Mouse (Mus musculus): ENCODE data around the gene Hmcn1.
A peak's percentile ranks its signal among the peaks of the same experiment; 100 is the strongest.

DNA sequence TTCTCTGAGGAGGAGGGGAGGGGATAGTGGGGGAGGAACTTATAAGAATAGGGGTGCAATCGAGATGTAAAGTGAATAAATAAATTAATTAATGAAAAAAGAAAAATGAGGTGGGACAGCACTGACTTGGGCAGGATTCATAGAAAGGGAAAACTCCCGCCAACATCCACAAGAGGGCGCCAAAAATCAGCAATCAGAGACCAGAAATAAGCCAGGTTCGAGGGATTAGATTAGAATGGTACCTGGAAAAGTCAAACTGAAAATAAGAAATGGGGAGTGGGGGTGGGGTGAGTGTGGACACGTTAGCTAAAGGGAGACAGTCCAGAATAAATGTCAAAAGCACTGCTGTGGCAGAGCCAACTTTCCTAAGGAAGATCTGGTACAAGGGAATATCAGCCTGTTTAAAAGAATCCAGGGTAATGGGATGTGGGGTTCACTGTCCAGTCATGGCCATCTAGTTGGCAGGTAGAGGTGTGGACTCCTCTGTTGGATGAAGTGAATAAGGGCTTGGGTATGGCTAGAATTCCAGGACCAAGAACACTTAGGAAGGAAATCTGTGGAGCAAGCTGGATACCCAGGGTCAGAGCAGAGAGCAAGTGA, 41.9 kb upstream of the Hmcn1 start:
- TF ChIP-seq POLR2A (IDR thresholded peaks at IDR 0.05; ENCODE audit: extremely low read depth, insufficient read depth, low read length) (no peak), CTCF (IDR thresholded peaks at IDR 0.05; ENCODE audit: extremely low read depth, insufficient read depth, low read length) (peak; percentile 73)

Measured in cortical plate, adult 2 months (tissue).